Mouse (Mus musculus) adrenal gland, postnatal 36 days (tissue): ENCODE measurements around the gene Gm11639. TPM values are rescaled to one million over a fixed set of nuclear protein-coding genes. Genes with fewer than 3 reads are reported as not detected.
"Not testable (repeated sequence)": the region's sequence is repeated elsewhere in the genome, so short reads cannot be mapped to it uniquely, and the experiment has no call there.

Experiments
- DNase-seq, 2 experiments: peaks; one replicate each; pipeline ENCODE4 v3.0.0; 2021; ENCODE audit warnings: mixed read lengths in 1 of 2
- total RNA-seq, 2 experiments: library from RNA; stranded (reverse); gene quantifications; 2 replicates each; pipeline ENCODE4 v1.2.3; 2021

Gm11639 gene
- total RNA-seq, 2 experiments from 2014 or later: 0.03 to 0.10 TPM

GRCm38 (mm10) chr11:105120551-105121061 is 435.1 kb downstream of the Gm11639 start:
- DNase-seq: no peak

GRCm38 (mm10) chr11:105121792-105122191 is 436.3 kb downstream of the Gm11639 start:
- DNase-seq: not testable (repeated sequence)

- peak; percentile 52 to 69 for DNase-seq
Measured at GRCm38 (mm10) chr11:105123986-105124385, 438.5 kb downstream of the Gm11639 start.

GRCm38 (mm10) chr11:105125735-105126519 is 440.4 kb downstream of the Gm11639 start, which contains the start of gene Mettl2:
Mettl2 (plus strand) TSS chr11:105126425.
- peak; percentile 89 to 90 for DNase-seq

GRCm38 (mm10) chr11:105126520-105127029 is 441.1 kb downstream of the Gm11639 start:
- no peak for DNase-seq

DNA sequence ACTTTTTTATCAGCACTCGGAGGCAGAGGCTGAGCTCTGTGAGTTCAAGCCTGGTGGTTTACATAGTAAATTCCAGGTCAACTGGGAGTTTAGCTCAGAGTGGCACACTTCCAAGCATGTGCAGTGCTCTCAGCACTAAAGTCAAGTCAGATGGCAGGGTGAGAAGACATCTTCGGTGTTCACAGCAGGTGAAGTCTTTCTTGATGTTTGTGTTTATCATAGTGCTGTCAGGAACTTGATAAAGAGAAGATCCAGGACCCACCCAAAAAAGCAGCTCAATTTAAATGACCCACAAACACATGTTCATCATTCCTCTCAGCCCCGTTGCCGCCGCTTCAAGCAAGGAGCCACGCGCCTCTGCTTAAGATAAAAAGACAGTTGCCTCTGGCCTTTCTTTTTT is 450.2 kb downstream of the Gm11639 start:
- no peak for DNase-seq

DNA sequence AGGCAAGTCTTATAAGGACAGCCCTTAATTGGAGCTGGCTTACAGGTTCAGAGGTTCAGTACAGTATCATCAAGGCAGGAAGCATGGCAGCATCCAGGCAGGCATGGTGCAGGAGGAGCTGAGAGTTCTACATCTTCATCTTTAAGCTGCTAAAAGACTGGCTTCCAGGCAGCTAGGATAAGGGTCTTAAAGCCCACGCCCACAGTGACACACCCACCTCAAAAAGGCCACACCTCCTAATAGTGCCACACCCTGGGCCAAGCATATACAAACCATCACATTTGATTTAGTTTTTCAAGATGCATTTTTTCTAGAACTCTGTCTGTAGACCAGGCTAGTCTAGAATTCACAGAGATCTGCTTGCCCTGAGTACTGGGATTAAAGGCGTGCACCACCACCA is 451.7 kb downstream of the Gm11639 start:
- not testable (repeated sequence) for DNase-seq

DNA sequence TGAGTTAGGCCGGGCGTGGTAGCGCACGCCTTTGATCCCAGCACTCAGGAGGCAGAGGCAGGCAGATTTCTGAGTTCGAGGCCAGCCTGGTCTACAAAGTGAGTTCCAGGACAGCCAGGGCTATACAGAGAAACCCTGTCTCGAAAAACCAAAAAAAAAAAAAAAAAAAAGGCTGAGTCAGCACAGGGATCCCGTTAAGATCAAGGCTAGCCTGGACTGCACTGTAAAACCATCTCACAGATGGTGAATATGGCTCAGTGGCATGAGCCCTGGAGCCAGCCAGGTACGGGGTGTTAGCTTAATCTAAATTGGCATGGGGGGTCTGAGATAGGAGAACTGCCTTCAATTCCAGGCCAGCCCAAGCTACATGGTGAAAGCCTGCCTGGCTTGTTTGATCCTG is 455.0 kb downstream of the Gm11639 start:
- not testable (repeated sequence) for DNase-seq

- no peak for DNase-seq
Measured at GRCm38 (mm10) chr11:105141115-105141514, 455.6 kb downstream of the Gm11639 start.

- no peak for DNase-seq
Measured at GRCm38 (mm10) chr11:105143564-105143963, 458.1 kb downstream of the Gm11639 start.

DNA sequence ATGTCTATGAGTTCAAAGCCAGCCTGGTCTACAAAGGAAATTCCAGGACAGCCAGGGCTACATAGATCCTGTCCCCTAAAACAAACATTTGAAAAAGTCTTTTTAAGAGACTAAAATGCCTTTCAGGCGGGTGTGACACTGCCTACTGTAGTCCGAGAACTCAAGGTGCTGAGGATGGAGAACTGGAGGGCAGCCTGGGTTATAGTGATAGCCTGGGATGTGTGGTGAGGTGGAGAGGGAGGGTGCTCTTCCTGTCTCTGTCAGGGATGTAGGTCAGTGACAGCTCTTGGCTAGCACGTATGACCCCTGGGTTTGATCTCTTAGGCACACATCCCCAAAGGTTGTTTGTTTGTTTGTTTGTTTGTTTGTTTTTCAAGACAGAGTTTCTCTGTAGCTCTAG is 458.6 kb downstream of the Gm11639 start:
- no peak for DNase-seq

DNA sequence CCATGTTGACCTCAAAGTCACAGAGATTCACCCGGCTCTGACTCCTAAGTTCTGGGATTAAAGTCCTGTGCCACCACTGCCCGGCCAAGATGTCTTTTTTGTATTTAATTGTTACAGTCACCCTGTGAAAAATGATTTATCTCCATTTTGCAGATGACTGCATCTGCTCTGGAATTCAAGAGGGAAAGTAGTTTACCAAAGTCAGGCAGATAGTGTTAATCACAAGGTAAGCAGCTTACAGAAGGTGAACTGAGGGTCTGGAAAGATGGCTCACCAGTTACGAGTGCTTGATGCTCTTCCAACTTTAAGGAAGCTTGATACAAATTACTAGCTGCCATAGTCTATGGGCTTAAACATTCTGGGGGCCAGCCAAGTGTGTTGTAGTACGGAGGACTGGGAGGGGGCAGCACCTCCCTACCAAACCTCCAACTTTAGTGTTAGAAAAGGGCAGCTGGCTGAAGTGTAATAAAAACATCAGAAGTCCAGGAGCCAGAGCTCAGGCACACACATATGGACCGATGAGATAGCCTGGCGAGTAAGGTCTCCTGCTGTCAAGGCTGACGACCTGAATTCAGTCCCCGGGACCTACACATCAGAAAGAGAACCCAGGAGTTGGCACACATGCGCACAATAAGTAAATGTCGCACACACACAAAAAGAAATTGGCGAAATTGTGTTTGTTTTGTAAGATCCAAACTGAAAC is 459.2 kb downstream of the Gm11639 start:
- DNase-seq: no peak

- no peak for DNase-seq
Measured at GRCm38 (mm10) chr11:105145211-105145610, 459.7 kb downstream of the Gm11639 start.

DNA sequence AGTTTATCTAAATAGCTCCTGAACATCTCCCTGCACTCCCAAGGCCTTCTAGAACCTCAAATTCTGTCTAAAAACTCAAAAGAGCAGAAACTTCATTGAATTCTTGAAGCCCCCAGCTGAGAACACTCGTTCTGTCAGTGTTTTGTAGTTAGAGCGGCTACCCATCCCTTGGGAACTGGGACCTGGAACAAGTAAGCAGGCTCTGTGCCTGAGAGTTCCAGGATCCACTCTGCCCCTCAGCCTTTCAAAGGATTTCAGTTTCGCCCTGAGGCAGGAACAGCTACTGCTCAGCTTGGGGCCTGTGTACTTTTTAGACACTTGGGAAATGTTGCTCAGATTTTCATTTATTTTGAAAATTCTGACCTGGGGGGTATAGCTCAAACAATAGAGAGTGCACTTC is 461.1 kb downstream of the Gm11639 start, which contains the start of gene Gm10842:
Gene Gm10842, plus strand, starts transcription at position 301 of the 400 bp plus-strand sequence.
- no peak for DNase-seq

- DNase-seq: no peak
Measured at GRCm38 (mm10) chr11:105149353-105149752, 463.8 kb downstream of the Gm11639 start.

GRCm38 (mm10) chr11:105149766-105150165 is 464.3 kb downstream of the Gm11639 start:
- DNase-seq: no peak

- no peak for DNase-seq
Measured at GRCm38 (mm10) chr11:105150691-105151090, 465.2 kb downstream of the Gm11639 start.

DNA sequence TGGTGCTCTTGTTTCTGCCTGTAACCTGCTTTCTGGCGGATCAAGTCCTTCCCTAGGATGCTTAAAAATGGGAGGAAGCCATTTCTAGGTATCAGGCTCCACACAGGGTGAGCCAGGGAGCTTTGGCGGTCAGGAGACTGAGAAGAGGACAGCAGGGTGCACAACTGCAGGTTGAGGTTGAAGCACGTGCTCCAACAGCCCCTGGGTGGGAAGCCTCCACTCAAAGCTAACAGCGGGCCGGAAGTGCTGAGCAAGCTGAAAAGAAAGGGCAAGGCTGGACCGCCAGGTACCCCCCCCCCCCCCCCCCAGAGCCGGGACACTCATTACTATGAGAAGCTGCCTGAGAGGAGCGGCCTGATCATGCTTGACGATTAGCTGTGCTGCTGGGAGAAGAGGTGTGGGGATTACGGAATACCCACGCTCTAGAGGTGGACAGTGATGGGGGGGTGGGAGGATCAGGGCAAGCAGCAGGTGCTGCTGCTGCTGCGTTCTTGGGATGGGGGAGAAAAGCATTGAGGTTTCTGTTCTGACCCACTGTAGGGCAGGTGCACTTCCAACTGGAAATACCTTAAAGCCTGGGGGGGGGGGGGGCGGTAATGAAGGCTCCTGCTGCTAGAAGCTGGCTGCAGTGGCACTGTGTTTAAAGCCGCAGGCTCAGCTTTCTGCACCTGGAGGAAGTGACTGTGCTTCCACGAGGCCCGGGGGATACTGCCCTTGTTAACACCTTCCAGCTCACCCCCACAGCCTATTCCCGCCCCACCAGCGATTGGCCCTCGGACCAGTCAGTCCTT is 465.9 kb downstream of the Gm11639 start:
- no peak for DNase-seq

DNA sequence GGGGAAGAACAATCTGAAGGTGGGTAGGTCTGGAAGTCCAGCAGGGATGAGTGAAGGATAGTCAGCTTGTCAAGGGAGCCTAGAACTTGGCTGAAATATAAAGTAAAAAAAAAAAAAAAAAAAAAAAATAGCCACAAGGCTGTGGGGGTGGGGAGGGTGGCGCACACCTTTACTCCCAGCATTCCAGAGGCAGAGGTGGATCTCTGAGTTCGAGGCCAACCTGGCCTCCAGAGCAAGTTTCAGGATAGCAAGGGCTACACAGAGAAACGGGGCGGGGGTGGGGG is 466.5 kb downstream of the Gm11639 start:
- no peak for DNase-seq

DNA sequence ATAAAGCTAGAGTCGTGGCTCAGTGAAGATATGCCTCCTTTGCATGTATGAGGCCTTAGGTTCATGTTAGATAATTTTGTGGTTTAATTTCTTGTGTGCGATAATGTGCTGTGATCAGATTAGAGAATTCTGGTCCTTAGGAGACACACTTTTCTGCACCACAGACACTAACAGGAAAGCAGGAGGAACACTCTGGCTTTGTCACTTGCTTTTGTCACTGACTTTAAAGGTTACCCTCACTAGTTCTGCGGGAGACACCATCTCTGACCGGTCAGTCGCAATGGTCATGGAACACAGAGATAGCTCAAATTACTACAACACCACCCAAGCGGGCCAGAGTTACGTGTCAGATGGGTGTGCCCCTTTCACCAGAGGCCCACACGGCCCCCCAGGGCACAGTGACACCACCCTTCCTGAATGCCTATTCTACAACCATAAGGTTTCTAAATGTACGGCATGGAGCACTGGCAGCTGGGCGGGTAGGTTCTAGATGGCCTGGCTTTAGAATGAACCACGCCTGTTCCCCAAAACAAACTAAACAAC is 466.9 kb downstream of the Gm11639 start:
- no peak for DNase-seq

DNA sequence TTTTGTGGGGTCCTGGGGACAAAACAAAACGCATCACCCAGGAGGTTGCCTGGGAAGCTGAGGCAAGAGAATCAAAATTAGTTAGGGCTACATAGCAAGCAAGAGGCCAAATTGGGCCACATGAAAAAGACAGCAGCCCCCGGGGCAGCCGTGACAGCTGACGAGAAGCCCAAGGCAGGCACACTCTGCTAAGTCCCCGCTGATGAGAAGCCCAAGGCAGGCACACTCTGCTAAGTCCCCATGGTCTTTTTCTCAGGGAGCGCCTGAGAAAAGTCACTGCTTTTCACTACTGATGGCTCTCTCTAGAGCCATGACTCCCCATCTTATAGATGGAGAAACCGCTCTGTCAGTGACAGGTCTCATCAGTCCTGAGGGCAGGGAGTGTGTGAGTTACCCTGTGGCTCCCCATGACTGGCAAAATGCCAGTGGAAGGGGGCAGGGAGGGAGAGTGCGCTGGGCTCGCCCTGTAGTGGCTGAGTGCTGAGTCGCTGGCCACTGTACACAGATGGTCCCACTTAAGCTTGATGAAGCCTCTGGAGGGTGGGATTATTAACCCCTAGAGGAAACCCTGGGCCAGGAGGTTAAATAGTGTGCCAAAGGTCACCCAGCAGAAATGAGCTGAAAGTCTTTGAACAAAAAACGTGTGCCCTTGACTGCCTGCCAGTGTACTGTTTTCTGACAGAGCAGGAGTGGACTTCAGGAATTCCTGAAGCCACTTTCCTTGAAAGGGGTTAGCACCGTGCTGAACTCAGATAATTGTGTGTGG is 467.7 kb downstream of the Gm11639 start:
- DNase-seq: peak; percentile 73 to 74
